Mouse (Mus musculus) midbrain, embryonic 10.5 days (tissue): ENCODE data around the gene Cpne6. TPM values are rescaled to one million over a fixed set of nuclear protein-coding genes. Genes with fewer than 3 reads are reported as not detected.

Source experiments
- DNase-seq: peaks from one replicate; pipeline ENCODE4 v3.0.0-alpha.2; 2017; ENCODE audit warnings: low spot score
- H3K27ac ChIP-seq: fragments of 300-500 bp; sonication (generic); replicated peaks from 2 replicates; pipeline ENCODE4 v1.5.1; 2016; ENCODE audit warnings: mild to moderate bottlenecking
- H3K27me3 ChIP-seq: fragments of 300-500 bp; sonication (generic); 2 replicates; pipeline ENCODE4 v1.6.1; 2016; ENCODE audit warnings: low read depth, mild to moderate bottlenecking; ENCODE audit not compliant: poor library complexity, severe bottlenecking
- H3K36me3 ChIP-seq: fragments of 300-500 bp; sonication (generic); 2 replicates; pipeline ENCODE4 v1.6.1; 2016; ENCODE audit warnings: mild to moderate bottlenecking, moderate library complexity
- H3K4me1 ChIP-seq: fragments of 300-500 bp; sonication (generic); 2 replicates; pipeline ENCODE4 v1.6.1; 2016
- H3K4me3 ChIP-seq: fragments of 300-500 bp; sonication (generic); 2 replicates; pipeline ENCODE4 v1.5.1; 2016; ENCODE audit warnings: mild to moderate bottlenecking, moderate library complexity
- H3K9me3 ChIP-seq: fragments of 300-500 bp; sonication (generic); replicated peaks from 2 replicates; pipeline ENCODE4 v1.6.1; 2016; ENCODE audit warnings: mild to moderate bottlenecking
- WGBS: fragments of 180-500 bp; shearing (Covaris S2); methylation state at CpG from one replicate; pipeline ENCODE4 v1.1.7; 2016; 5-methylcytosine and 5-hydroxymethylcytosine counted together
- polyA plus RNA-seq: library from polyadenylated mRNA; unstranded; fragments of >200 nt; fragmentation: Nextera tagmentation; extraction: Ambion mirVana; gene quantifications from 2 replicates; pipeline ENCODE4 v1.2.1, GENCODE M21; 2016

The Cpne6 gene
- polyA plus RNA-seq, 1 experiment from 2014 or later: 0.36 TPM

GRCm38 (mm10) chr14:55560202-55561073 lies 50.2 kb downstream of the Cpne6 start, which contains the start of gene A730061H03Rik:
A730061H03Rik (minus strand) TSS chr14:55560406.
- H3K27me3 ChIP-seq: no peaks in the 10 kb centered on the region
- peaks cover 20% of the 10 kb centered on the region for H3K4me1 ChIP-seq
- peak within 1 kb of the TSS; percentile 94 for H3K27ac ChIP-seq
- peak; percentile 98 for DNase-seq
- H3K9me3 ChIP-seq: no peaks in the 10 kb centered on the region
- H3K4me3 ChIP-seq: peak within 1 kb of the TSS; percentile 73
- H3K36me3 ChIP-seq: peaks cover 23% of the 10 kb centered on the region
- under 1% methylated on average over 51 of the region's 51 CpGs for WGBS

GRCm38 (mm10) chr14:55561860-55562259 lies 51.6 kb downstream of the Cpne6 start:
- Histone ChIP-seq H3K9me3 (no peaks in the 10 kb centered on the region), H3K27ac (no peak overlapping the region), H3K4me3 (0 out of 2 replicates have a peak overlapping the region, but pooled peaks have one; percentile 73), H3K27me3 (no peaks in the 10 kb centered on the region), H3K36me3 (peaks cover 37% of the 10 kb centered on the region), H3K4me1 (peaks cover 20% of the 10 kb centered on the region)
- DNase-seq: no peak
- WGBS: 87% methylated on average over 10 of the region's 10 CpGs

- WGBS: 93% methylated on average over 11 of the region's 11 CpGs
- peaks cover 51% of the 10 kb centered on the region for H3K36me3 ChIP-seq
Measured at GRCm38 (mm10) chr14:55563249-55563648, 53.0 kb downstream of the Cpne6 start.

GRCm38 (mm10) chr14:55565748-55566147 lies 55.5 kb downstream of the Cpne6 start:
- Histone ChIP-seq H3K36me3 (peaks cover 70% of the 10 kb centered on the region), H3K4me3 (no peak overlapping the region), H3K27ac (no peak overlapping the region), H3K4me1 (peaks cover 13% of the 10 kb centered on the region), H3K27me3 (no peaks in the 10 kb centered on the region), H3K9me3 (no peaks in the 10 kb centered on the region)
- DNase-seq: no peak
- WGBS: 80% methylated on average over 3 of the region's 3 CpGs

More at GRCm38 (mm10) chr14:55563249-55563648, 53.0 kb downstream of the Cpne6 start:
- H3K4me3 ChIP-seq: no peak overlapping the region
- no peak for DNase-seq
- no peaks in the 10 kb centered on the region for H3K9me3 ChIP-seq
- H3K27ac ChIP-seq: no peak overlapping the region
- no peaks in the 10 kb centered on the region for H3K27me3 ChIP-seq
- peaks cover 20% of the 10 kb centered on the region for H3K4me1 ChIP-seq

Other genes starting within 250 kb of the Cpne6 start
- gene Dhrs4, start 31.7 kb upstream of the Cpne6 start, polyA plus RNA-seq: 60.9 and 64.5 TPM in 2 replicates
- 5.2 and 6.6 TPM in 2 replicates for gene Carmil3, start 19.8 kb upstream of the Cpne6 start, polyA plus RNA-seq
- gene Nrl, start 14.5 kb downstream of the Cpne6 start, polyA plus RNA-seq: not detected in 2 replicates
- 16.5 and 18.5 TPM in 2 replicates for gene Pck2, start 29.8 kb downstream of the Cpne6 start, polyA plus RNA-seq
- 78.5 and 90.8 TPM in 2 replicates for gene Dcaf11, start 49.6 kb downstream of the Cpne6 start, polyA plus RNA-seq
- 0.30 TPM in 1 of 2 replicates, not detected in the other for gene A730061H03Rik, start 50.0 kb downstream of the Cpne6 start, polyA plus RNA-seq
- gene Fitm1, start 65.2 kb downstream of the Cpne6 start, polyA plus RNA-seq: 0.14 and 0.25 TPM in 2 replicates
- gene Psme1, start 67.7 kb downstream of the Cpne6 start, polyA plus RNA-seq: 88.7 and 97.9 TPM in 2 replicates
- 7.9 and 8.0 TPM in 2 replicates for gene Emc9, start 74.9 kb downstream of the Cpne6 start, polyA plus RNA-seq
- gene Psme2, start 80.7 kb downstream of the Cpne6 start, polyA plus RNA-seq: 171 and 184 TPM in 2 replicates
- gene Rnf31, start 81.3 kb downstream of the Cpne6 start, polyA plus RNA-seq: 15.4 and 21.0 TPM in 2 replicates
- gene Irf9, start 93.1 kb downstream of the Cpne6 start, polyA plus RNA-seq: 6.5 and 6.9 TPM in 2 replicates
- gene Rec8, start 107.6 kb downstream of the Cpne6 start, polyA plus RNA-seq: 4.1 and 5.5 TPM in 2 replicates
- 94.1 and 100 TPM in 2 replicates for gene Ipo4, start 125.5 kb downstream of the Cpne6 start, polyA plus RNA-seq
- 1.1 and 1.2 TPM in 2 replicates for gene Gm49378, start 127.5 kb downstream of the Cpne6 start, polyA plus RNA-seq
- 74.7 and 77.1 TPM in 2 replicates for gene Tm9sf1, start 133.4 kb downstream of the Cpne6 start, polyA plus RNA-seq
- gene Tssk4, start 139.7 kb downstream of the Cpne6 start, polyA plus RNA-seq: 0.75 and 0.79 TPM in 2 replicates
- 65.3 and 72.9 TPM in 2 replicates for gene Mdp1, start 150.1 kb downstream of the Cpne6 start, polyA plus RNA-seq
- gene Gmpr2, start 161.5 kb downstream of the Cpne6 start, polyA plus RNA-seq: 63.5 and 65.0 TPM in 2 replicates
- gene Nedd8, start 161.7 kb downstream of the Cpne6 start, polyA plus RNA-seq: 610 and 632 TPM in 2 replicates
- 70.5 and 74.5 TPM in 2 replicates for gene Tinf2, start 171.4 kb downstream of the Cpne6 start, polyA plus RNA-seq
- gene Tgm1, start 203.5 kb downstream of the Cpne6 start, polyA plus RNA-seq: 0.27 and 0.42 TPM in 2 replicates
- gene Rabggta, start 211.8 kb downstream of the Cpne6 start, polyA plus RNA-seq: 30.1 and 34.4 TPM in 2 replicates
- 67.6 and 71.2 TPM in 2 replicates for gene Dhrs1, start 235.2 kb downstream of the Cpne6 start, polyA plus RNA-seq
- gene Nop9, start 235.2 kb downstream of the Cpne6 start, polyA plus RNA-seq: 50.6 and 60.8 TPM in 2 replicates
- 0.22 and 0.23 TPM in 2 replicates for gene Cideb, start 248.0 kb downstream of the Cpne6 start, polyA plus RNA-seq